Mouse (Mus musculus): ENCODE measurements at regions not wholly inside any gene's neighbourhood (a gene's known extent, or its start where the extent isn't known, plus 50 kb on each side); places are given as distances from the start of the nearest gene placed in this dataset.

DNA sequence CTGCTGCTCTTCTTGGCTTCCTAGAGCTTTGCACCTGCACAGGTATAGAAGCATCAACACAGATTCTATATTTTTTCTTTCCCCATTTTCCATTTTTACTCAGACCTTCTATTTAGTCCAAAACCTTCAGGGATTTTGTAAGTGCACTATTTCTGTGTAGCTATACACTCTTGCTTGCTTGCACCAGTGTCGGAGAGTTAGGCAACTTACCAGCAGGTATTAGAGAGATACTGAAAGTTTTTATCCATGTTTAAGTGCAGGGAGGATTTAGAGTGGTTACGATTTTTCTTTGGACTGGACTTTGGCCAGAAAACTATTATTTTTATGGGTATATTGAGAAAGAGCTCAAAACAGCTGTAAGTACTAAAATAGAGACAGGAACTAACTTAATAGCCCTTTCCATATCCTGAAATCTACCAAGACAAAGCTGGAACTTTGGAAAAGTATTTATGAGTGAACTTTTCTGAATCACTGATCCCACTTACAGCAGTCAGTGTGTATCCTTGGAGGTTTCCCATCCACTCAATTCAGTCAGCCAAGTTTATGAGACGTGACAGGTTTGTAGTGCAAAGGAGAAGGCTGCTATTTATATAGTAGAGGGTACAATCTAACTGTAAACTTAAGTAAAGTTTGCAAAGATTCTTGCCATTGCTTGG lies 1088.8 kb upstream of the Pcdh20 start:
- no peaks in the 10 kb centered on the region for H3K36me3 ChIP-seq
- no peak overlapping the region for H3K27ac ChIP-seq
- H3K4me2 ChIP-seq, result no peak overlapping the region
- no peak overlapping the region for H3K4me3 ChIP-seq
- H3K9me3 ChIP-seq (replicated peaks), result no peaks in the 10 kb centered on the region
- ATAC-seq (replicated peaks; ENCODE audit: insufficient number of reproducible peaks, insufficient read depth, low FRiP score, low read depth), result no peak
- WGBS, result 56% methylated on average over 3 of the region's 3 CpGs
- no peaks in the 10 kb centered on the region for H3K27me3 ChIP-seq
- H3K9ac ChIP-seq, result no peak overlapping the region
- H3K4me1 ChIP-seq (replicated peaks), result no peaks in the 10 kb centered on the region

DNA sequence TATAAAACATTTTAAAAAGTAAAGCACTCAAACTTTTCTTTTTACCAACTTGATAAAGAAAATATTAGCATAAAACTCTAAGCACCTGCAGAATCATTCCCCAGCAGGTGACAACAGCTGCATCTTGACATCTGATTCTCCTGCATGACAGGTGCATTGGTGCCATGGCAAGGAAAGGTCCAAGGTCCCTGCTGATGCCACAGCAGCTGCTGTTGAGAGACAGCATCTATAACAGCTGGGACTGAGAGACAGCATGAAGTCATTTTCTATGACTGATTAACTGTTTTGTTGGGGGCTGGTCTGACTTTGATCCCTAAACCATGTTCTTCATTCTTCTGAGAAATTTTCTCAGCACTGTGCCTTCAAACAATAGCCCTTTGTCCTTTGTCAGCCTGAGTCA lies 1086.1 kb upstream of the Pcdh20 start:
- Histone ChIP-seq H3K4me3 (no peak overlapping the region), H3K9ac (no peak overlapping the region), H3K27ac (no peak overlapping the region), H3K9me3 (replicated peaks) (no peaks in the 10 kb centered on the region), H3K36me3 (no peaks in the 10 kb centered on the region), H3K27me3 (no peaks in the 10 kb centered on the region), H3K4me2 (no peak overlapping the region), H3K4me1 (replicated peaks) (no peaks in the 10 kb centered on the region)
- no peak for ATAC-seq (replicated peaks; ENCODE audit: insufficient number of reproducible peaks, insufficient read depth, low FRiP score, low read depth)

DNA sequence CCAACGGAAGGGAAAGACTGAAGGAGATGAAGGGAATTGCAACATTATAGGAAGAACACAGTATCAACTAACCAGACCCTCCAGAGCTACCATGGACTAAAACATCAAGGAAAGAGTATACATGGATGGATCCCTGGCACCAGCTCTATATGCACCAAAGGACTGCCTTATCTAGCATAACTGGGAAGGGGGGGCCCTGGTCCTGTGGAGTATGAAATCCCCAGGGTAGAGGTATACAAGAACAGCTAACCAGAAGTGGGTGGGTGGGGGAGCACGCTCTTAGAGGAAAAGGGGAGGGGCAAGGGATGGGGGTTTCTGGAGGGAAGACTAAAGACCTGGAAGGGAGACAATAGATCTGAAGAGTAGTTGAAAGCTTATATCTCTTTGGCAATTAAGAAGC lies 1085.0 kb upstream of the Pcdh20 start:
- H3K4me2 ChIP-seq, result no peak overlapping the region
- H3K9me3 ChIP-seq (replicated peaks), result no peaks in the 10 kb centered on the region
- no peaks in the 10 kb centered on the region for H3K4me1 ChIP-seq (replicated peaks)
- WGBS, result 41% methylated on average over 2 of the region's 2 CpGs
- H3K27ac ChIP-seq, result no peak overlapping the region
- ATAC-seq (replicated peaks; ENCODE audit: insufficient number of reproducible peaks, insufficient read depth, low FRiP score, low read depth), result no peak
- no peak overlapping the region for H3K9ac ChIP-seq
- no peaks in the 10 kb centered on the region for H3K36me3 ChIP-seq
- no peak overlapping the region for H3K4me3 ChIP-seq
- no peaks in the 10 kb centered on the region for H3K27me3 ChIP-seq

DNA sequence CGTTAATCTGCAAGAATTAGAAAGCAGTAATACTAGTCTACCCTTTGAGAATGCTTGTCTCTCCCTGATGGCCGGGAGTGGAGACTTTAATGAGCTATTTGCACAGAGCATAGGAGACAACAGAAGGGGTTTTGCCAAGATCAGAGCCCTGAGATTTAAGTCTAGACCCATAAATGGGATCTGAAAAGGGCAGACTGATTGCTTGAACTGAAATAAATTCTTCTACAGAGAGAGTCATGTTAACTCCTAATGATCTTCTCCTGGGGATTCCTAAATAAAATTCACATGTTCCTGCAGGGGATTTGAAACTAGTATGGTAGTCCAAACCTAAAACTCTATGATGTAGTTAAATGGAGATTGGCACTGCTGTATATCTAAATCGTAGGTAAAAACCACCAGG lies 1082.9 kb upstream of the Pcdh20 start:
- Histone ChIP-seq H3K4me3 (no peak overlapping the region), H3K36me3 (no peaks in the 10 kb centered on the region), H3K4me1 (replicated peaks) (no peaks in the 10 kb centered on the region), H3K9me3 (replicated peaks) (no peaks in the 10 kb centered on the region), H3K27ac (no peak overlapping the region), H3K27me3 (no peaks in the 10 kb centered on the region), H3K4me2 (no peak overlapping the region), H3K9ac (no peak overlapping the region)
- WGBS, result 76% methylated on average over 3 of the region's 3 CpGs
- no peak for ATAC-seq (replicated peaks; ENCODE audit: insufficient number of reproducible peaks, insufficient read depth, low FRiP score, low read depth)
